Mouse (Mus musculus) liver (tissue): Measurements from ENCODE around the gene Rapgef2.

Source experiments
- DNase-seq: peaks from one replicate; pipeline ENCODE4 v3.0.0-alpha.2; 2020; ENCODE audit warnings: mixed read lengths

Rapgef2 gene

DNA sequence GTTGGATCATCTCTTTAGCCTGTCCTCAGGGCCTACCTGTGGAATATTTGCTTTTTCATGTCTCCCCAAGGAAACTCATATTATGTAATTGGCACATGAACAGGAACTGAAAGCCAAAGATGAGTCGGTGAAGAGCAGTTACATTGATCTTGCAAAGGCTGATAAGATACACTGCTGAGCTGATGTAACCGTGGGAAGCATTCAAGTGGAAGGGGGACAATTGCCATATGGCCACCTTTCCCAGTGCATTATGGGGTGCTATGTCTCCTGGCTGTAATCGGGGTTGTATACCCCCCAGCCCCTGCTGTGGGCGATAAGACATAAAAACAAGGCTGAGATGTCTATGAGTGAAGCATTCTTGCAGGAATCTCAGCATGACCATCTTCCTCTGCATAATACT lies 268.9 kb downstream of the Rapgef2 start:
- DNase-seq: no peak

DNA sequence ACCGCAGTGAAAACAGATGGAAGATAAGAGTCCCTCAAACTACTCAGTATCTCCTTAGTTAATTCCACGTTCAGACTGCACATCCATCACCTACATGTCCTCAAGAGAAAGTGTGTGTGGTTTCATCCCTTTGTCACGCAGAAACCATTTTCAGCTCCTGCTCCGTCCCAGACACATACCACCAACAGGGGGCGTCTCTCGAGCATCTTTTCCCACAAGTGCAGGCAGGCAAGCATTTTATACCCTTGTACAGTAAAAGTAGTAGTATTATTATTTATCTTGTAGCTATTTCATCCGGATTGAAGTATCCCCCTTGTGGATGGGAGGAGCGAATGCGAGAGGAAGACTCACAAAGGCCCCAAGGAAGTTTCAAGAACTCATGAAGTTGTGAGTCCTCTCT lies 269.5 kb downstream of the Rapgef2 start:
- DNase-seq: no peak

DNA sequence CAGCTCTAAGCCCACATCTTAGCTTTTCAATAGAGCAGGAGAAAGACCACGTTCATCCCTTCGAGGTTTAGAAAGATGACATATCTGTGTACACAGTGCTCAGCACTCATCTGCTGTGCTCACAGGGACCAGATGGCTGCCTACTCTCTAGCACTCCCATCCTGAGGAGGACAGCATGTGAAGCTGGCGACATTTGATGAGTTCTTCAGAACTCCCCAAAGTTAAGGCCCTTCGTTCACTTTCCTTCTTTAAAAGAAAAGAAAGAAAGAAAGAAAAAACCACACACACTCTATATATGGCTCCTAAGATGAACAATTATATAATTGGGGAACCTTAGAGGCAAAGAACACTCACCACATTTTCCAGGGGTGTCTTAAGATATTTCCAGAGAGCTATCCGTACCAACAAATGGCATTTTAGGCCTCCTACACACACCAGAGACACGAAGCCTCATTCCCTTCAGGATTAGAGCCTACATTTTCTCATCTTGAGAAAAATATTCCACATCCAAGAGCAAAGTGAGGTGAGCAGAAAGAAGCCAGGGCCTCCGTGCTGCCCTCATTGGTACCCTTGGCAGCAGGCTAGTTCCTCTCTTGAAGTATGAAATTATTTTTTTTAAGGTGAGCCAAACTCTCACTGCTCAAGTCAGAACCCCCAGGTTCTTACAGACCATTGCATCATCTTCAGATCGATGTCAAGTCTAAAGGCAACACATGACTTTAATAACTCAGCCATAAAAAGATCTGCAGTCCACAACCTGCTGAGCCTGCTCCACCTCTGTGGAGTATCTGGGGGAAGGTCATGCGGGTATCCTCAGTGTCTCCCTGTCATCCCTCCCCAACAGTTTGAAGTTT lies 270.5 kb downstream of the Rapgef2 start:
- no peak for DNase-seq
